Mouse (Mus musculus) liver, embryonic 11.5 days (tissue): ENCODE measurements at regions not wholly inside any gene's neighbourhood (a gene's known extent, or its start where the extent isn't known, plus 50 kb on each side); places are given as distances from the start of the nearest gene placed in this dataset.

Source experiments
- ATAC-seq: fragments of 200-750 bp; cut with Nextera tagmentation; replicated peaks from 2 replicates; pipeline ENCODE4 v1.8.0; 2017; ENCODE audit warnings: moderate number of reproducible peaks, mild to moderate bottlenecking, moderate TSS enrichment, moderate library complexity; ENCODE audit not compliant: low FRiP score
- DNase-seq: peaks from one replicate; pipeline ENCODE4 v3.0.0-alpha.2; 2017; ENCODE audit warnings: low spot score
- H3K27ac ChIP-seq: fragments of 300-500 bp; sonication (generic); 2 replicates; pipeline ENCODE4 v1.5.1; 2014; ENCODE audit warnings: mild to moderate bottlenecking, low read depth, low read length, control low read depth
- H3K27me3 ChIP-seq: fragments of 300-500 bp; sonication (generic); replicated peaks from 2 replicates; pipeline ENCODE4 v1.6.1; 2014; ENCODE audit warnings: low read length, mixed read lengths; ENCODE audit not compliant: control insufficient read depth, insufficient read depth
- H3K36me3 ChIP-seq: fragments of 300-500 bp; sonication (generic); 2 replicates; pipeline ENCODE4 v1.6.1; 2014; ENCODE audit warnings: mild to moderate bottlenecking, low read length, moderate library complexity, mixed read lengths; ENCODE audit not compliant: control insufficient read depth, insufficient read depth
- H3K4me1 ChIP-seq: fragments of 300-500 bp; sonication (generic); replicated peaks from 2 replicates; pipeline ENCODE4 v1.6.1; 2014; ENCODE audit warnings: low read length, mixed read lengths; ENCODE audit not compliant: control insufficient read depth, insufficient read depth
- H3K4me2 ChIP-seq: fragments of 300-500 bp; sonication (generic); 2 replicates; pipeline ENCODE4 v1.6.1; 2014; ENCODE audit warnings: mild to moderate bottlenecking, control low read depth, moderate library complexity
- H3K4me3 ChIP-seq: fragments of 300-500 bp; sonication (generic); 2 replicates; pipeline ENCODE4 v1.5.1; 2014; ENCODE audit warnings: low read depth, low read length, control low read depth
- H3K9ac ChIP-seq: fragments of 300-500 bp; sonication (generic); 2 replicates; pipeline ENCODE4 v1.6.1; 2014; ENCODE audit warnings: low read depth, low read length, control low read depth
- H3K9me3 ChIP-seq: fragments of 300-500 bp; sonication (generic); 2 replicates; pipeline ENCODE4 v1.6.1; 2016; ENCODE audit warnings: low read length, inconsistent platforms, mixed read lengths; ENCODE audit not compliant: control insufficient read depth
- WGBS: fragments of 180-500 bp; shearing (Covaris S2); extraction: QIAGEN DNeasy Blood & Tissue Kit; methylation state at CpG from one replicate; pipeline ENCODE4 v1.1.7; 2014; 5-methylcytosine and 5-hydroxymethylcytosine counted together

- Histone ChIP-seq H3K4me1 (no peaks in the 10 kb centered on the region), H3K4me3 (no peak overlapping the region), H3K9ac (no peak overlapping the region), H3K27ac (no peak overlapping the region), H3K9me3 (no peaks in the 10 kb centered on the region), H3K36me3 (no peaks in the 10 kb centered on the region), H3K27me3 (no peaks in the 10 kb centered on the region; the same call in 1 of the 2 replicates), H3K4me2 (no peak overlapping the region)
- DNase-seq (no peak), ATAC-seq (no peak)
- 37% methylated on average over 7 of the region's 7 CpGs for WGBS
These were observed 112.2 kb upstream of the Oxgr1 start for GRCm38 (mm10) chr14:120154413-120154812.

GRCm38 (mm10) chr14:120164184-120164583 is 111.3 kb upstream of the Mbnl2 start:
- H3K4me2 ChIP-seq = no peak overlapping the region

GRCm38 (mm10) chr14:120165496-120166045 is 109.9 kb upstream of the Mbnl2 start:
- H3K36me3 ChIP-seq = no peaks in the 10 kb centered on the region
- no peak overlapping the region for H3K4me2 ChIP-seq
- no peak for ATAC-seq
- DNase-seq = no peak
- H3K4me3 ChIP-seq = no peak overlapping the region
- WGBS = 89% methylated on average over 10 of the region's 10 CpGs
- H3K4me1 ChIP-seq = no peaks in the 10 kb centered on the region
- H3K9ac ChIP-seq = no peak overlapping the region
- H3K27me3 ChIP-seq = no peaks in the 10 kb centered on the region
- no peaks in the 10 kb centered on the region for H3K9me3 ChIP-seq
- no peak overlapping the region for H3K27ac ChIP-seq

More at GRCm38 (mm10) chr14:120164184-120164583, 111.3 kb upstream of the Mbnl2 start:
- ATAC-seq (no peak), DNase-seq (no peak)
- 68% methylated on average over 2 of the region's 2 CpGs for WGBS
- Histone ChIP-seq H3K4me3 (no peak overlapping the region), H3K9me3 (no peaks in the 10 kb centered on the region), H3K27ac (no peak overlapping the region), H3K9ac (no peak overlapping the region), H3K36me3 (no peaks in the 10 kb centered on the region), H3K27me3 (no peaks in the 10 kb centered on the region), H3K4me1 (no peaks in the 10 kb centered on the region)

GRCm38 (mm10) chr14:120170733-120171132 is 104.7 kb upstream of the Mbnl2 start:
- no peak overlapping the region for H3K9ac ChIP-seq
- H3K27ac ChIP-seq = no peak overlapping the region
- ATAC-seq = no peak
- 87% methylated on average over 7 of the region's 7 CpGs for WGBS
- no peaks in the 10 kb centered on the region for H3K27me3 ChIP-seq
- H3K4me2 ChIP-seq = no peak overlapping the region
- H3K9me3 ChIP-seq = no peaks in the 10 kb centered on the region
- no peaks in the 10 kb centered on the region for H3K4me1 ChIP-seq
- H3K4me3 ChIP-seq = no peak overlapping the region
- no peaks in the 10 kb centered on the region for H3K36me3 ChIP-seq
- DNase-seq = no peak

GRCm38 (mm10) chr14:120172058-120172457 is 103.4 kb upstream of the Mbnl2 start:
- H3K9ac ChIP-seq = no peak overlapping the region
- no peak overlapping the region for H3K4me2 ChIP-seq
- H3K9me3 ChIP-seq = no peaks in the 10 kb centered on the region
- no peak overlapping the region for H3K27ac ChIP-seq
- H3K4me3 ChIP-seq = no peak overlapping the region
- WGBS = 72% methylated on average over 4 of the region's 4 CpGs
- no peak for ATAC-seq
- DNase-seq = no peak
- no peaks in the 10 kb centered on the region for H3K4me1 ChIP-seq
- no peaks in the 10 kb centered on the region for H3K36me3 ChIP-seq
- no peaks in the 10 kb centered on the region for H3K27me3 ChIP-seq

- H3K4me3 ChIP-seq = no peak overlapping the region
- H3K4me2 ChIP-seq = no peak overlapping the region
- WGBS = 85% methylated on average over 8 of the region's 8 CpGs
- H3K4me1 ChIP-seq = no peaks in the 10 kb centered on the region
- H3K9me3 ChIP-seq = no peaks in the 10 kb centered on the region
- no peak overlapping the region for H3K27ac ChIP-seq
- H3K36me3 ChIP-seq = no peaks in the 10 kb centered on the region
- H3K27me3 ChIP-seq = no peaks in the 10 kb centered on the region
- DNase-seq = no peak
- H3K9ac ChIP-seq = no peak overlapping the region
- no peak for ATAC-seq
These were observed 102.6 kb upstream of the Mbnl2 start for GRCm38 (mm10) chr14:120172844-120173243.

- Histone ChIP-seq H3K27ac (no peak overlapping the region), H3K4me2 (no peak overlapping the region), H3K4me3 (no peak overlapping the region), H3K9ac (no peak overlapping the region), H3K9me3 (no peaks in the 10 kb centered on the region), H3K4me1 (no peaks in the 10 kb centered on the region), H3K36me3 (no peaks in the 10 kb centered on the region), H3K27me3 (no peaks in the 10 kb centered on the region)
- DNase-seq = no peak
- no peak for ATAC-seq
- WGBS = 74% methylated on average over 5 of the region's 5 CpGs
These were observed 100.9 kb upstream of the Mbnl2 start for GRCm38 (mm10) chr14:120174615-120175014.

- H3K9me3 ChIP-seq = no peaks in the 10 kb centered on the region
- no peak overlapping the region for H3K4me2 ChIP-seq
- H3K4me1 ChIP-seq = no peaks in the 10 kb centered on the region
- H3K27me3 ChIP-seq = no peaks in the 10 kb centered on the region
- H3K36me3 ChIP-seq = no peaks in the 10 kb centered on the region
- H3K9ac ChIP-seq = no peak overlapping the region
- no peak overlapping the region for H3K27ac ChIP-seq
- H3K4me3 ChIP-seq = no peak overlapping the region
- 45% methylated on average over 1 of the region's 1 CpGs for WGBS
- DNase-seq (no peak), ATAC-seq (no peak)
These were observed 80.3 kb upstream of the Mbnl2 start for GRCm38 (mm10) chr14:120195218-120195617.

- 74% methylated on average over 3 of the region's 3 CpGs for WGBS
- no peaks in the 10 kb centered on the region for H3K27me3 ChIP-seq
- DNase-seq = no peak
- H3K4me2 ChIP-seq = no peak overlapping the region
- H3K9me3 ChIP-seq = no peaks in the 10 kb centered on the region
- no peaks in the 10 kb centered on the region for H3K4me1 ChIP-seq
- no peak overlapping the region for H3K9ac ChIP-seq
- no peak overlapping the region for H3K27ac ChIP-seq
- no peaks in the 10 kb centered on the region for H3K36me3 ChIP-seq
- H3K4me3 ChIP-seq = no peak overlapping the region
- ATAC-seq = no peak
These were observed 63.7 kb upstream of the Mbnl2 start for GRCm38 (mm10) chr14:120211741-120212140.
